Comparison of ENCODE assay signal across 20 mouse cellular contexts in the genomic region with DNA sequence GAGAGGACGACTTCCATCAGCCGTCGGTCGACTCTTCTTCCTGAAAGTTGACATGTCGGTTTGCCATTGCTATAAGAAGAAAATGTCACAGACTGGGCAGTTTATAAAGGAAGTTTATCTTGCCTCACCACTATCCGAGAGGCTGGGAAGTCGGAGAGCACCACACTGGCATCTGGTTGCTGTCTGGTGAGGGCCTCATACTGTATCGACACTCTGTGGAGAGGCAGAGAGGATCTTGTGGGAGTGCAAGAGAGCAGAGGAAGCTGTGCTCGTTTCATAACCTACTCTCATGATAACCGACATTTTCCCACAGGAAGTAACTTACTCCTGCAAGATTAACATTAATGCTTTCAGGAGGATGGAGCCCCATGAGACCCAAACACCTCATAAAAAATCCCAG. TPM values are rescaled to one million over a fixed set of nuclear protein-coding genes. Genes with fewer than 3 reads are reported as not detected.
DNase-seq lines count a peak whose midpoint lies in the region; ATAC-seq and TF ChIP-seq lines count a peak whose summit lies in the region.
"Had no signal": no experiment of that assay in that cellular context is flagged by ENCODE, and none has a peak within 500 bp of the region (broad histone marks: within the 10 kb centered on the region; RNA-seq: fewer than 3 reads in every experiment).

No protein-coding gene starts in this region.

- no peak overlapping the region for H3K4me3 ChIP-seq in kidney, adult 2 months (ENCODE audit: insufficient read depth, low read depth, low read length)
- H3K4me3 ChIP-seq: embryonic facial prominence, embryonic 15.5 days; erythroblast, embryonic 14.5 days; heart, embryonic 13.5 days; hindbrain, embryonic 13.5 days had no signal

- intact Hi-C loops in heart, postnatal 36 days (cut with DNase I): no loop called here

- DNase-seq in heart, adult 11 months: peak; percentile 79
- DNase-seq in heart, postnatal 36 days: no peak
- DNase-seq in 416B (ENCODE audit: low read depth): peak; percentile 71
- no peak for DNase-seq in layer of hippocampus, adult 18-20 months (ENCODE audit: low spot score in 2 of 2)
- no peak for DNase-seq in cerebellum, adult 11-12 months
- DNase-seq in kidney, adult 2 months: no peak
- DNase-seq: adrenal gland, postnatal 14 days; cerebellum, adult 2 months; cerebellum, postnatal 10 days; embryo, embryonic 11 days; gastrocnemius, postnatal 10 days; heart, postnatal 4 days had no signal

- no peak for TF ChIP-seq POLR2A in kidney, adult 2 months (IDR thresholded peaks at IDR 0.05; ENCODE audit: low read depth, low read length)

- 70% methylated on average over 10 of the region's 10 CpGs for WGBS in kidney, adult 2 months

- H3K36me3 ChIP-seq in kidney, adult 2 months (ENCODE audit: control insufficient read depth, insufficient read depth, low read length): no peaks in the 10 kb centered on the region
- H3K36me3 ChIP-seq: embryonic facial prominence, embryonic 15.5 days; heart, embryonic 13.5 days; hindbrain, embryonic 13.5 days had no signal

- ATAC-seq in hematopoietic stem cell, adult 5-6 weeks (replicated peaks in 1 of 2; ENCODE audit: insufficient read depth in 1 of 2, low FRiP score in 2 of 2, low TSS enrichment in 1 of 2, low read depth in 1 of 2, poor library complexity in 2 of 2, severe bottlenecking in 2 of 2): peak; percentile 68 to 79
- peak; percentile 55 for ATAC-seq in megakaryocyte, adult 5-6 weeks (ENCODE audit: poor library complexity, severe bottlenecking)
- ATAC-seq: forebrain, embryonic 16.5 days; hindbrain, postnatal 0 days had no signal

- no peaks in the 10 kb centered on the region for H3K27me3 ChIP-seq in kidney, adult 2 months (replicated peaks; ENCODE audit: control insufficient read depth, insufficient read depth, low read length)
- H3K27me3 ChIP-seq: embryonic facial prominence, embryonic 15.5 days; hindbrain, embryonic 13.5 days had no signal

- no peaks in the 10 kb centered on the region for H3K4me1 ChIP-seq in kidney, adult 2 months (ENCODE audit: control insufficient read depth, insufficient read depth, low read length)
- H3K4me1 ChIP-seq: hindbrain, embryonic 13.5 days had no signal

- no peak for TF ChIP-seq CTCF in kidney, adult 2 months (conservative IDR thresholded peaks at IDR 0.05; ENCODE audit: insufficient read depth, insufficient read length, low read depth, low read length)

- H3K27ac ChIP-seq in kidney, adult 2 months (ENCODE audit: insufficient read depth, low read depth, low read length): no peak overlapping the region
- H3K27ac ChIP-seq: embryonic facial prominence, embryonic 15.5 days; heart, embryonic 13.5 days; hindbrain, embryonic 13.5 days; hindbrain, postnatal 0 days had no signal

RNA-seq across cellular contexts. Expression of a gene that starts 7.9 kb away (rescaled TPM):
- 10 to 100 TPM; 87.8 to 90.0 TPM for total RNA-seq in heart, postnatal 36 days (2021)
- 47.1 and 62.7 TPM in 2 replicates for total RNA-seq in hematopoietic stem cell, adult 5-6 weeks (2017)
- total RNA-seq in megakaryocyte, adult 5-6 weeks (2015): 18.1 and 20.1 TPM in 2 replicates
- total RNA-seq in megakaryocyte, adult 5-6 weeks (2017): 21.5 and 21.9 TPM in 2 replicates
- 10 to 100 TPM; 70.2 to 83.1 TPM for total RNA-seq in layer of hippocampus, adult 18-20 months (2021)
- polyA plus RNA-seq in kidney, adult 2 months (2012; rRNA removed): 84.5 and 94.1 TPM in 2 replicates

Comparison
In these comparisons a context has a peak if more than half of its experiments do, and no peak if none do; other contexts are left out.
1. DNase-seq: peak in heart, adult 11 months (single experiment) and 416B (single experiment); none in heart, postnatal 36 days (0 of 2), layer of hippocampus, adult 18-20 months (0 of 2), cerebellum, adult 11-12 months (single experiment) and kidney, adult 2 months (single experiment).